Mouse (Mus musculus): ENCODE results near the gene Ints13. TPM values are rescaled to one million over a fixed set of nuclear protein-coding genes. Genes with fewer than 3 reads are reported as not detected.

Ints13 gene
- total and polyA plus RNA-seq, 2 experiments from 2014 or later: 23.8 to 40.7 TPM

DNA sequence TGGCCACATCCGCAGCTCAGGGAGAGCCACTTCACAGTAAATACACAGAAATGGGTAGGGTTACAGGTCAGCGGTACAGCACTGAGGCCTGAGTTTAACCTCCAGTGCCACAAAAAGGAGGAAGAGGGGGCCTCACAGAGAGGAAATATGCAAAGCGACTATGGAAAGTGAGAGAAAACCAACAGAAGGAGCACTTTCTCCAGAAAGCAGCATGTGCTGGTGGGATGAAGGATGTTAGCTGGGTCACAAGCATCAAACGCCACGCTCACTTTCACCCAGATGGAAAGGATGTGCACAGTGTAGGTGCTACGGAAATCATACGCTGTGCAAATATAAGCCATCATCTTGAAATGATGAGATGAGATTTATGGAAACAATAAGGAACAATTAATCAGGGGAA, 47.3 kb downstream of the Ints13 start:
- Histone ChIP-seq H3K4me2 (ENCODE audit: low read depth) (no peak overlapping the region), H3K9me3 (ENCODE audit: low read length) (no peaks in the 10 kb centered on the region), H3K36me3 (ENCODE audit: insufficient read depth) (no peaks in the 10 kb centered on the region), H3K4me3 (ENCODE audit: low read depth, low read length) (no peak overlapping the region), H3K27ac (ENCODE audit: low read depth, low read length) (no peak overlapping the region), H3K4me1 (ENCODE audit: insufficient read depth) (no peaks in the 10 kb centered on the region), H3K9ac (no peak overlapping the region), H3K27me3 (ENCODE audit: insufficient read depth, low read length) (no peaks in the 10 kb centered on the region)
- ATAC-seq: no peak
- WGBS: 91% methylated on average over 7 of the region's 7 CpGs
- TF ChIP-seq CTCF (IDR thresholded peaks at IDR 0.05; ENCODE audit: low read depth): no peak
- no peak for DNase-seq

DNA sequence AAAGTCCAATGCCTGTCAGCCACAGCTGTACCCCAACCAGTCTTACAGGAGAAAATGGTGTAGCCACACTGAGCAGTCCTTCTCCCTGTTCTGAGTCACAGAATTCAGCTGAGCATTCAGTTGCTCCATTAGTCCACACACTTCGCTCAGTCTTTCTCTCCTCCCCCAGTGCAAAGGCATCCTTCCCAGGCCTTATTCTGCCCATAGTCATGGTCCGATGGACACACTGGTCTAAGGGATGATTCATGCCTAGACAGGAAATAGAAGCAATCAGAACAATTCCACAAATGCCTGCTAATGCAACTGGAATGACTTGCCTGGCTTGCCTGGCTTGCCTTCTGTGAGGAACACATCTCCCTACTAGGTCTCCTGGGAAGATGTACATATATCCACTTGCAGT, 50.1 kb downstream of the Ints13 start:
- TF ChIP-seq CTCF (IDR thresholded peaks at IDR 0.05; ENCODE audit: low read depth): no peak
- Histone ChIP-seq H3K27me3 (ENCODE audit: insufficient read depth, low read length) (no peaks in the 10 kb centered on the region), H3K9me3 (ENCODE audit: low read length) (no peaks in the 10 kb centered on the region), H3K36me3 (ENCODE audit: insufficient read depth) (no peaks in the 10 kb centered on the region), H3K27ac (ENCODE audit: low read depth, low read length) (no peak overlapping the region), H3K4me2 (ENCODE audit: low read depth) (no peak overlapping the region), H3K4me3 (ENCODE audit: low read depth, low read length) (no peak overlapping the region), H3K9ac (no peak overlapping the region), H3K4me1 (ENCODE audit: insufficient read depth) (no peaks in the 10 kb centered on the region)
- ATAC-seq (no peak), DNase-seq (no peak)
- 96% methylated on average over 2 of the region's 2 CpGs for WGBS

DNA sequence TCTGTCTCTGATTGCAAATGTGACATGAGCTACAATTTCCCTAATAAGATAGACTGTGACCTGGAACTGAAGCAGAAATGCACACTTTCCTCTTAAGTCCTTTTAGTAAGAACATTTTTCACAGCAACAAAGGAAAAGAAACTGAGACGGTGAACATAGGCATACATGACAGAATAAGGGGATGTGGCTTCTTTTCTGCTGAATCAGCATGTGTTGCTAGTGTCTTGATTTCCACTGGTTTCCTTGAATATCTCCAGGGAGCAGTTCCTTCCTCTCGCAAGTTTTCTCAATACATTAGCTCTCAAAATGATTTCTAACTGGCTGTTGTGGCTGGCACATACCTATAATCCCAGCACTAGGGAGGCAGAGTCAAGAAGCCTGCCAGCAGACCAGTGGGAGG, 52.1 kb downstream of the Ints13 start:
- H3K36me3 ChIP-seq (ENCODE audit: insufficient read depth): no peaks in the 10 kb centered on the region
- ATAC-seq (no peak), DNase-seq (no peak)
- H3K9me3 ChIP-seq (ENCODE audit: low read length): no peaks in the 10 kb centered on the region
- H3K27ac ChIP-seq (ENCODE audit: low read depth, low read length): no peak overlapping the region
- 80% methylated on average over 2 of the region's 2 CpGs for WGBS
- H3K4me1 ChIP-seq (ENCODE audit: insufficient read depth): no peaks in the 10 kb centered on the region
- no peak overlapping the region for H3K4me3 ChIP-seq (ENCODE audit: low read depth, low read length)
- no peak overlapping the region for H3K4me2 ChIP-seq (ENCODE audit: low read depth)
- H3K9ac ChIP-seq: no peak overlapping the region
- H3K27me3 ChIP-seq (ENCODE audit: insufficient read depth, low read length): no peaks in the 10 kb centered on the region
- no peak for TF ChIP-seq CTCF (IDR thresholded peaks at IDR 0.05; ENCODE audit: low read depth)

DNA sequence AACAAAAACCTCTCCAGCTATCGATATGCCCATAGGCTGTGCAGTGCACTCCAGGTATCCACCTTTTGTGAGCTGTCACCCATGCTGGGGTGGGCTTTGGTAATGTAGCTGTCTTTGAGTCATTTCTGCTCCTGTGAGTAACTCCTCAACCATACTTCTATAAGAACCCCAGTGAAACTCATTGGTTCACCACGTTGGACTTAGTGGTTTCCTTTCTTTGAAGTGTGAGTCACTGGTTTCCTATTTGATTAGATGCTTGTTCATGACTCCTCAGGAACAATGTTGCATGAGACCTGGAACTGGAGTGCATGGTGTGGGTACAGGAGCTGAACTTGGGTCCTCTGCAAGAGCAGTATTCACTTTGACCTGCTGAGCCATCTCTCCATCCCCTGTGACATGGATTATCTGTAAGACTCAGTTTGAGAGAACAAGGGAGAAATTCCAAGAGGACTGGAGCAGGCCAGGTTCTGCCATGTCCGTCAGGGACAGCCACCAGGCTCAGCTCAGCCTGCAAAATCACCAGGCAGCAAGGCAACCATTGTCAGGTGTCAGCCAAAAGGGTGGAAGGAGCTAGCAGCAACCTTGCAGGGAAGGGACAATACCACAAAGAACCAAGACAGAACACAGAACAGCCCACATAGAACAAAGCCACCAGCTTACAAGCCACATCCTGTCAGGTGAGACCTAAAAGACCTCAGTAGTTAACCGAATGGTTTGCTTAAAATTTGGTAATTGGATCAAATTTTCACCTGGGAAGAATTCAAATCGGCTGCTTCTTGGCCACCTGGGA, 56.0 kb downstream of the Ints13 start:
- H3K4me2 ChIP-seq (ENCODE audit: low read depth): no peak overlapping the region
- no peaks in the 10 kb centered on the region for H3K27me3 ChIP-seq (ENCODE audit: insufficient read depth, low read length)
- no peaks in the 10 kb centered on the region for H3K4me1 ChIP-seq (ENCODE audit: insufficient read depth)
- ATAC-seq (no peak), DNase-seq (no peak)
- no peak overlapping the region for H3K27ac ChIP-seq (ENCODE audit: low read depth, low read length)
- H3K36me3 ChIP-seq (ENCODE audit: insufficient read depth): no peaks in the 10 kb centered on the region
- no peaks in the 10 kb centered on the region for H3K9me3 ChIP-seq (ENCODE audit: low read length)
- no peak overlapping the region for H3K4me3 ChIP-seq (ENCODE audit: low read depth, low read length)
- TF ChIP-seq CTCF (IDR thresholded peaks at IDR 0.05; ENCODE audit: low read depth): no peak
- WGBS: 86% methylated on average over 5 of the region's 5 CpGs
- no peak overlapping the region for H3K9ac ChIP-seq

DNA sequence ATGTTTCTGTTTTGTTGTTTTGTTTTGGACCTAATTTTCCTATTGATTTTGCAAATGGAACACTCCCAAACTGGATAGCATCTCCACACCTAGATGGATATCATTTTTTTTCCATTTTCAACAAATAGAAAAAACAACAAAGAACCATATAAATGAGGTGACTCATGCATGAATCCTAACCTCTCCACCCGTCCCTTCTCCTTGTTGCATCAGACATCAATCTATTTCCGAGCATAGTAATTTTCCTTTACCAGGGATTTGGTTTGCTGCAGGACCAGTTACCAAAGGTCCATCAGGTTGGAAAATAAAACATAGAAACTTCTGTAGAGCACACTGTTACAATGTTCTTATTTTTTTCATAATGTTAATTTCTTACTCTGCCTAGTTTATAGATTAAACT, 58.6 kb downstream of the Ints13 start:
- no peak overlapping the region for H3K27ac ChIP-seq (ENCODE audit: low read depth, low read length)
- H3K36me3 ChIP-seq (ENCODE audit: insufficient read depth): no peaks in the 10 kb centered on the region
- H3K4me2 ChIP-seq (ENCODE audit: low read depth): no peak overlapping the region
- H3K4me1 ChIP-seq (ENCODE audit: insufficient read depth): no peaks in the 10 kb centered on the region
- ATAC-seq (no peak), DNase-seq (no peak)
- no peak overlapping the region for H3K4me3 ChIP-seq (ENCODE audit: low read depth, low read length)
- H3K9ac ChIP-seq: no peak overlapping the region
- no peaks in the 10 kb centered on the region for H3K9me3 ChIP-seq (ENCODE audit: low read length)
- H3K27me3 ChIP-seq (ENCODE audit: insufficient read depth, low read length): no peaks in the 10 kb centered on the region
- WGBS: 69% methylated on average over 2 of the region's 2 CpGs
- no peak for TF ChIP-seq CTCF (IDR thresholded peaks at IDR 0.05; ENCODE audit: low read depth)

DNA sequence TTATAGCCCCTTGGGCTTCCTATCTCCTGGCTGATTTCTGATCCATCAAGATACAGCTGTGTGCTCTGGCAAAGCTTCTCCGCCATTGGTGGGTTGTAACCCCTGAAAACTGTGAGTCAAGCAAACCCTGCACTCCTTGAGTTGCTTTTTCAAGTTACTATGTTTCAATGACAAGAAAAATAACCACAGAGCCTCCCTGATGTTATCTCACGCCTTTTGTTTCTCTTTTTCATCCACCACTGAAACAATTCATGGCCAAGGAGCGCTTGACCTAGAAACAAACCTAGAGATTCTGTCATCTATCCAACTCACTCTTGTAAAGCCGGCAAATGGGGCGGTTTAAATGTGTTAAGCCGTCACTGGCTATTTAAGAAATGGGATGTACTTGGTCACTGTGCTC, 61.7 kb downstream of the Ints13 start:
- no peak for TF ChIP-seq CTCF (IDR thresholded peaks at IDR 0.05; ENCODE audit: low read depth)

DNA sequence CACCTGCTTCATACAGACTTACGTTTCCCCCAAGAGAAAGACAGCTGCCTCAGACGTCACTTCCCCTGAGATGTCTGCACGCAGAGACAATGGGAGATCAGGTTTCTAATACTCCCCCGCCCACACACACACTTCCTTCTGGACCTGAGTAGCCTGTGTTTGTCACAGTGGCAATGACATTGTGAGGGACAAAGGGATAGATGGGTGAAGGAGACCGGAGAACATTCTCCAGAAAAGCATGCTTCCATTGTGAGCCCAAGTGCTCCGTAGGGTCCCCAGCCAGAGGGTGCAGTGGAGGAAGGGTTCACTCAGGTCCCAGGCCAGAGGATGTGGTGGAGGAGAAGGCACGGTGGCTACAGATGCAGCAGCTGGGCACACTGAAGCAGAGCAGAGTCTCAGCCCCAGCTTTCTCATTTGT, 63.1 kb downstream of the Ints13 start:
- Histone ChIP-seq H3K4me2 (ENCODE audit: low read depth) (no peak overlapping the region), H3K9me3 (ENCODE audit: low read length) (no peaks in the 10 kb centered on the region), H3K27me3 (ENCODE audit: insufficient read depth, low read length) (no peaks in the 10 kb centered on the region), H3K36me3 (ENCODE audit: insufficient read depth) (no peaks in the 10 kb centered on the region), H3K4me1 (ENCODE audit: insufficient read depth) (no peaks in the 10 kb centered on the region), H3K9ac (no peak overlapping the region), H3K4me3 (ENCODE audit: low read depth, low read length) (no peak overlapping the region), H3K27ac (ENCODE audit: low read depth, low read length) (no peak overlapping the region)
- TF ChIP-seq CTCF (IDR thresholded peaks at IDR 0.05; ENCODE audit: low read depth): no peak
- ATAC-seq (no peak), DNase-seq (no peak)
- WGBS: 45% methylated on average over 7 of the region's 7 CpGs

More for the DNA sequence above, 61.7 kb downstream of the Ints13 start:
- Histone ChIP-seq H3K27me3 (ENCODE audit: insufficient read depth, low read length) (no peaks in the 10 kb centered on the region), H3K9ac (no peak overlapping the region), H3K9me3 (ENCODE audit: low read length) (no peaks in the 10 kb centered on the region), H3K36me3 (ENCODE audit: insufficient read depth) (no peaks in the 10 kb centered on the region), H3K4me1 (ENCODE audit: insufficient read depth) (no peaks in the 10 kb centered on the region), H3K4me3 (ENCODE audit: low read depth, low read length) (no peak overlapping the region), H3K27ac (ENCODE audit: low read depth, low read length) (no peak overlapping the region), H3K4me2 (ENCODE audit: low read depth) (no peak overlapping the region)
- DNase-seq (no peak), ATAC-seq (no peak)
- 85% methylated on average over 6 of the region's 6 CpGs for WGBS
